Mouse (Mus musculus) C2C12 (cell line): ENCODE measurements around the gene Itga7. TPM values are rescaled to one million over a fixed set of nuclear protein-coding genes. Genes with fewer than 3 reads are reported as not detected.
A peak's percentile ranks its signal among the peaks of the same experiment; 100 is the strongest.

Experiments used
- H3K27me3 ChIP-seq: one replicate; pipeline ENCODE4 v1.6.1; 2011; ENCODE audit not compliant: control insufficient read depth, insufficient read depth, insufficient read length
- H3K36me3 ChIP-seq: one replicate; pipeline ENCODE4 v1.6.1; 2011; ENCODE audit not compliant: control insufficient read depth, insufficient read depth
- H3K4me3 ChIP-seq: one replicate; pipeline ENCODE4 v1.5.1; 2011; ENCODE audit warnings: mild to moderate bottlenecking, control low read depth; ENCODE audit not compliant: poor library complexity, insufficient read depth, severe bottlenecking
- H3K79me2 ChIP-seq: one replicate; pipeline ENCODE4 v1.6.1; 2011; ENCODE audit not compliant: control insufficient read depth, insufficient read depth
- H3K79me3 ChIP-seq: one replicate; pipeline ENCODE4 v1.6.1; 2011; ENCODE audit warnings: low read depth, control low read depth
- H3ac ChIP-seq: one replicate; pipeline ENCODE3; 2011; ENCODE audit warnings: low read depth; ENCODE audit not compliant: control insufficient read depth, insufficient read length
- CEBPB ChIP-seq: IDR thresholded peaks from one replicate; pipeline ENCODE4 v1.6.1; 2011; ENCODE audit warnings: low read depth, mild to moderate bottlenecking, control low read depth, moderate library complexity
- CTCF ChIP-seq: IDR thresholded peaks from one replicate; pipeline ENCODE4 v1.5.1; 2011; ENCODE audit not compliant: control insufficient read depth, insufficient read depth, insufficient read length
- FOSL1 ChIP-seq: IDR thresholded peaks from one replicate; pipeline ENCODE4 v1.8.0; 2011; ENCODE audit warnings: mild to moderate bottlenecking, low read length; ENCODE audit not compliant: poor library complexity, insufficient read depth, severe bottlenecking
- MAX ChIP-seq: IDR thresholded peaks from one replicate; pipeline ENCODE4 v1.6.1; 2011; ENCODE audit warnings: mild to moderate bottlenecking, control low read depth
- MYOD1 ChIP-seq: IDR thresholded peaks from one replicate; pipeline ENCODE4 v1.6.1; 2011; ENCODE audit warnings: low read depth; ENCODE audit not compliant: control insufficient read depth, insufficient read length
- MYOG ChIP-seq: IDR thresholded peaks from one replicate; pipeline ENCODE4 v1.6.1; 2011; ENCODE audit not compliant: control insufficient read depth, insufficient read length; ENCODE audit errors: extremely low read depth
- USF1 ChIP-seq: IDR thresholded peaks from one replicate; pipeline ENCODE4 v1.6.1; 2011; ENCODE audit warnings: low read depth, mild to moderate bottlenecking, control low read depth, moderate library complexity
- polyA plus RNA-seq: library from polyadenylated mRNA; unstranded; fragments of >200 nt; fragmentation: generic; extraction: Trizol; gene quantifications from one replicate; pipeline ENCODE4 v1.2.1, GENCODE M21; 2012; ENCODE audit warnings: missing spikeins

Gene Itga7
- polyA plus RNA-seq, 1 experiment: 100 TPM

GRCm38 (mm10) chr10:128892246-128892645 is 41.4 kb upstream of the Itga7 start:
- Histone ChIP-seq H3ac (peak overlapping the region; percentile 27), H3K79me2 (peaks cover 10% of the 10 kb centered on the region), H3K36me3 (no peaks in the 10 kb centered on the region), H3K27me3 (no peaks in the 10 kb centered on the region), H3K79me3 (peaks cover 2% of the 10 kb centered on the region), H3K4me3 (peak overlapping the region; percentile 49)
- TF ChIP-seq MYOG (no peak), MYOD1 (no peak), CTCF (no peak), USF1 (no peak), CEBPB (no peak), MAX (no peak), FOSL1 (no peak)

- H3ac ChIP-seq: no peak overlapping the region
- no peaks in the 10 kb centered on the region for H3K36me3 ChIP-seq
- peaks cover 2% of the 10 kb centered on the region for H3K79me3 ChIP-seq
- no peak overlapping the region for H3K4me3 ChIP-seq
- no peaks in the 10 kb centered on the region for H3K27me3 ChIP-seq
- peaks cover 6% of the 10 kb centered on the region for H3K79me2 ChIP-seq
- no peak for TF ChIP-seq MAX
- no peak for TF ChIP-seq FOSL1
- peak; percentile 27 for TF ChIP-seq CTCF
Observed at GRCm38 (mm10) chr10:128895437-128895836, 38.2 kb upstream of the Itga7 start.

GRCm38 (mm10) chr10:128895952-128896693 is 37.5 kb upstream of the Itga7 start:
- H3K36me3 ChIP-seq: no peaks in the 10 kb centered on the region
- no peak overlapping the region for H3ac ChIP-seq
- no peaks in the 10 kb centered on the region for H3K79me3 ChIP-seq
- H3K27me3 ChIP-seq: no peaks in the 10 kb centered on the region
- TF ChIP-seq MYOG: no peak
- no peak for TF ChIP-seq MAX
- no peak for TF ChIP-seq MYOD1
- no peak for TF ChIP-seq FOSL1
- no peak for TF ChIP-seq USF1
- no peak for TF ChIP-seq CEBPB
- TF ChIP-seq CTCF: no peak
- no peaks in the 10 kb centered on the region for H3K79me2 ChIP-seq
- H3K4me3 ChIP-seq: no peak overlapping the region

- no peak for TF ChIP-seq USF1
- TF ChIP-seq MAX: no peak
- no peak for TF ChIP-seq MYOD1
- TF ChIP-seq CEBPB: no peak
- Histone ChIP-seq H3K36me3 (no peaks in the 10 kb centered on the region), H3K27me3 (no peaks in the 10 kb centered on the region), H3K79me2 (no peaks in the 10 kb centered on the region), H3ac (no peak overlapping the region), H3K4me3 (no peak overlapping the region), H3K79me3 (no peaks in the 10 kb centered on the region)
Observed at GRCm38 (mm10) chr10:128896807-128897206, 36.8 kb upstream of the Itga7 start.

- Histone ChIP-seq H3K79me3 (no peaks in the 10 kb centered on the region), H3ac (no peak overlapping the region), H3K27me3 (no peaks in the 10 kb centered on the region), H3K36me3 (no peaks in the 10 kb centered on the region), H3K4me3 (no peak overlapping the region), H3K79me2 (no peaks in the 10 kb centered on the region)
- TF ChIP-seq MYOD1 (no peak), MYOG (no peak), MAX (no peak), FOSL1 (no peak), CEBPB (no peak), USF1 (no peak), CTCF (no peak)
Observed at GRCm38 (mm10) chr10:128897501-128897900, 36.1 kb upstream of the Itga7 start.
